Mouse (Mus musculus) neural tube, embryonic 11.5 days (tissue): ENCODE data around the gene Hoxa13. TPM values are rescaled to one million over a fixed set of nuclear protein-coding genes. Genes with fewer than 3 reads are reported as not detected.

Experiments
- ATAC-seq: fragments of 200-750 bp; cut with Nextera tagmentation; 2 replicates; pipeline ENCODE4 v1.8.0; 2017; ENCODE audit warnings: moderate number of reproducible peaks, mild to moderate bottlenecking, moderate TSS enrichment, moderate library complexity; ENCODE audit not compliant: insufficient read depth, low FRiP score, low TSS enrichment
- DNase-seq: peaks from one replicate; pipeline ENCODE4 v3.0.0-alpha.2; 2015; ENCODE audit warnings: low spot score
- H3K27ac ChIP-seq: fragments of 300-500 bp; sonication (generic); 2 replicates; pipeline ENCODE4 v1.5.1; 2014; ENCODE audit warnings: low read depth, mild to moderate bottlenecking, low read length
- H3K27me3 ChIP-seq: fragments of 300-500 bp; sonication (generic); 2 replicates; pipeline ENCODE4 v1.6.1; 2014; ENCODE audit warnings: mild to moderate bottlenecking, low read length, mixed read lengths; ENCODE audit not compliant: control insufficient read depth, insufficient read depth
- H3K36me3 ChIP-seq: fragments of 300-500 bp; sonication (generic); 2 replicates; pipeline ENCODE4 v1.6.1; 2014; ENCODE audit warnings: mild to moderate bottlenecking, low read length, moderate library complexity, mixed read lengths; ENCODE audit not compliant: control insufficient read depth, insufficient read depth
- H3K4me1 ChIP-seq: fragments of 300-500 bp; sonication (generic); 2 replicates; pipeline ENCODE4 v1.6.1; 2014; ENCODE audit warnings: low read length, mixed read lengths; ENCODE audit not compliant: control insufficient read depth, insufficient read depth
- H3K4me2 ChIP-seq: fragments of 300-500 bp; sonication (generic); 2 replicates; pipeline ENCODE4 v1.6.1; 2014; ENCODE audit warnings: low read depth, mild to moderate bottlenecking, moderate library complexity
- H3K4me3 ChIP-seq: fragments of 300-500 bp; sonication (generic); 2 replicates; pipeline ENCODE4 v1.5.1; 2014; ENCODE audit warnings: low read depth, low read length
- H3K9ac ChIP-seq: fragments of 300-500 bp; sonication (generic); 2 replicates; pipeline ENCODE4 v1.6.1; 2014; ENCODE audit warnings: mild to moderate bottlenecking, low read length
- H3K9me3 ChIP-seq: fragments of 300-500 bp; sonication (generic); 2 replicates; pipeline ENCODE4 v1.6.1; 2016; ENCODE audit warnings: low read length; ENCODE audit not compliant: control insufficient read depth
- WGBS: fragments of 180-500 bp; shearing (Covaris S2); extraction: QIAGEN DNeasy Blood & Tissue Kit; methylation state at CpG from one replicate; pipeline ENCODE4 v1.1.7; 2014; 5-methylcytosine and 5-hydroxymethylcytosine counted together
- polyA plus RNA-seq: library from polyadenylated mRNA; unstranded; fragments of >200 nt; fragmentation: Nextera tagmentation; extraction: Ambion mirVana; gene quantifications from 2 replicates; pipeline ENCODE4 v1.2.1, GENCODE M21; 2014

Gene Hoxa13
- polyA plus RNA-seq, 1 experiment from 2014 or later = 0.11 TPM

DNA sequence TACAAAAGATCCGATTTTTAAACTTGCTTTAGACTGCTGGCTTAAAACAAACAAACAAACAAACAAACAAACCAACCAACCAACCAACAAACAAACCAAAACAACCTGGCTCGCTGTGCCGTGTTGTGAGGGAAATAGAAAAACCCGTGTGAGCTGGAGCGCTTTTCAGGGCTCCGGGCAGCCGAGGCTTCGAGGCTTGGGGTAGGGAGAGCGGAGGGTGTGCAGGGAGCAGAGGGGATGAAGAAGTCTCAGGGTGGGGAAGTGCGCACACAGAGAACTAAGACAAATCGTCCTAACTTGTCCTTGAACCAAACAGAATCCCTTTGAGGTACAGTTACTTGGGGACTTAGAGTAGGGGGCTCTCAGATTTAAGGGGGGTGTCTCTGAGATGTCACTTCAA lies 13.9 kb upstream of the Hoxa13 start:
- no peaks in the 10 kb centered on the region for H3K4me1 ChIP-seq
- no peaks in the 10 kb centered on the region for H3K9me3 ChIP-seq
- DNase-seq (no peak), ATAC-seq (no peak)
- 2% methylated on average over 11 of the region's 11 CpGs for WGBS
- no peak overlapping the region for H3K4me3 ChIP-seq
- peaks cover 88% of the 10 kb centered on the region for H3K27me3 ChIP-seq
- no peak overlapping the region for H3K4me2 ChIP-seq
- no peaks in the 10 kb centered on the region for H3K36me3 ChIP-seq
- no peak overlapping the region for H3K9ac ChIP-seq
- H3K27ac ChIP-seq = no peak overlapping the region

DNA sequence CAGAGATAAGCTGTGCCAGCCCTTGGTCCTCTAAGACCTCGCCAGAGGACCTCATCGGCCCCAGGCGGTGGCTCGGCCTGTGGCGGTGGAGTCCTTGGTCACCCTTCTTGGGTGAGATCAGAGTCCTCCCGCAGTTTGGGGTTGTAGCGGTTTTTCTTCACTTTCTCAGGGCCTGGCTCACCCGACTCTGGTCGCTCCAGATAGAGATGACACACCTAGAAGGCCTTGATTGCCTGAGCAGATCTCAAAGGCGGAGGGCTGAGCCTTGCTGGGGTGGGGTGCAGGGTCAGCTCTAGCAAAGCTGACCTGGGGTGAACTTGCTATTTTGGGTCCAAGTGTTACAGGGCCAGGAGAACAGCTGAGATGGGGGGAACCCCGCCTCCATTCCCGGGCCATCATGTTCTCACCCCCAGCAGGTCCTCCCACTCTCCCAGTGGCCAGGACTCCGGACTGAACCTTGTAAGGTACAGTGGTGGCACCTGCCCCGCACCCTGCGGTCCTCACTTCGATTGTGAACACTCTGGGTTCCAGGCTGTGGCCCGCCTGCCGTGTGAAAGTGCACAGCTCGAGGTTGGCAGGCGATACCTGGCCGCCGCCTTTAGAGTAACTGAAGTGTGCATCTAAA lies 13.1 kb upstream of the Hoxa13 start:
- Histone ChIP-seq H3K27me3 (peaks cover 94% of the 10 kb centered on the region), H3K4me3 (no peak overlapping the region), H3K36me3 (no peaks in the 10 kb centered on the region), H3K4me1 (no peaks in the 10 kb centered on the region), H3K4me2 (no peak overlapping the region), H3K27ac (no peak overlapping the region), H3K9me3 (no peaks in the 10 kb centered on the region), H3K9ac (no peak overlapping the region)
- WGBS = 1% methylated on average over 22 of the region's 22 CpGs
- peak; percentile 34 for DNase-seq
- ATAC-seq = no peak

DNA sequence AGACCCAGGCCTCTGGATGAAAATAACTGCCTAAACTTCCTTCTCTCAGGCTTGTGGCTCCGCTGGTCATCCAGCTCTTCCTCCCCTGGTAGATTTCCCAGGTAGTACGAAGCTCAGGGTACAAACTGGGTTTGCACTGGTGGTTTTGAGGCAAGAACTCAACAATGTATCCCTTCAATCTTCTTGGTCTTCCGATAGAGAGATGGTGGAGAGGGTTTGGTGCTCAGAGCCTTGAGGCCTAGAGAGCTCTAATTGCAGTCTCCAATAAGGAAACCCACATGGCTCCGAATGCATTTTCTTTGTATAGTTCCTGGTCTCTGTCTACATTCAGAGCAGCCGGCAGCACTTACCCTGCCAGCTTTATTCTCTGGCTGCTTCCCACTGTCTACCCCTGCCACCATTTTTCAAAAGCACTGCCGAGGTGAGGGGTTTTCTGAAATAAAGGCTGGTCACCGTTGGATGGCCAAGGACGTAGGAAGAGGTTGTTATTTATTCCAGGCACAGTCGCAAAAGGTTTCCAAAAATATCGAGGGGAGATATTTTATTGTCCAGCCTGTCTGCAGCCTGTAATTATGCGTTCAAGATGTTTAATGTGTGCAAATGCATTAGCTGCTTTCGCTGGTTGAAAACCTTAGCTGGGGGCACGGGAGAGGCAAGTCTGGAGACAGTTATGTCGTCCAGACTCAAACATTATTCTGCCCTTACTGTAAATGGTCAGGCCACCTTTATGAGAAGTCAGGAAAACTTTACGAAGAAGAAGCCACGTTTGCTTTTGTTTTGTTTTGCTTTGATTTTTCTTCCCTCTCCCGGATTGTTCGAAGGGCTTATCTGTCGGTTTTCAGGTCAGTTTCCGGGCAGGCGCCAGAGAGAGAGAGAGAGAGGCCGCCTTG lies 12.3 kb upstream of the Hoxa13 start:
- Histone ChIP-seq H3K4me1 (no peaks in the 10 kb centered on the region), H3K9ac (no peak overlapping the region), H3K4me3 (no peak overlapping the region), H3K27me3 (peaks cover 99% of the 10 kb centered on the region), H3K36me3 (no peaks in the 10 kb centered on the region), H3K27ac (no peak overlapping the region), H3K9me3 (no peaks in the 10 kb centered on the region), H3K4me2 (no peak overlapping the region)
- 2% methylated on average over 21 of the region's 22 CpGs for WGBS
- ATAC-seq (no peak), DNase-seq (peak; percentile 35)

DNA sequence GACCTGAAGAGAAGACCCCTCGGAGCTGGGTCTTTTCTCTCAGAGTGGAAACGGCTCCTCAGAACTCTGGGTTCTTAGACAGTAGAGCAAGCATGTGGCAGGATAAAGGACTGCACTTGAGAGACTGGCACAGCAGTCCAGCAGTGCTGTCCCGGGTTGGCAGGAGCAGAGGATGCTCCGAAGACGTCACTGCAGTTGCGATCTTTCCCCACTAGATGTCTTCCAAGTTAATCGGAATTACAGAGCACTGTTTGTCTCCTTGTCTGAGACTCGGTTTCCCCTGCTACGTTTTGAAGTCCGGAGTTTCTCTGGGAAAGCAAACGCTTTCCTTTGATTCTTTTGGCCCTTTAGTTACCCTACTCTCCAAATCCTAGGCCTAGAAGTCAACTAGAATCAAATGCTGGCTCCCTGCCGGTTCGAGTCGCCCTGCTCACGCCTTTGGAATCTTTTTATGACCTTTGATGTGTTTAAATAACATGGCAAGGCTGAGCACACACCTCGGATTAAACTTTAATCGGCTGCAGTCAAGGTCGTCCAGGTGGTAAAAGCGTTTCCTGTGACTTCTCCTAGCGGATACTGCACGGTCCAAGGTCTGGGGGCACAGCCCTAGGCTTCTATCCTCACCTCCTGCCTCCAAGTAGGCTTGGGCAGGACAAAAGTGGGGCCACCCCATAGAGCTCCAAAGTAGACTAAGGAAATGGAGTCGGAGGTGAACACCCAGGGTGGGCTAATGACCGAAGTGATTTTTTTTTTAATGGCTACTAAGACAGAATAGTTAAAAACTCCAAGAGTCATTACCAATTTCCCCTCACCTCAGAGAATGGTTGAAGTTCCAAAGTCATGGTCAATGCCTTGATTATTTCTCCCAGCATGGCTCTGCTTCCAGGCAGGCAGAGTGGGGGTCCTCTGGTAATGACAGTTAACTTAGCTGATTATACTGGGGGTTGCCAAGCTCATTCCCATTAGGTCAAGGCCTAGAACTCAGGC lies 10.1 kb upstream of the Hoxa13 start:
- H3K36me3 ChIP-seq = no peaks in the 10 kb centered on the region
- no peak overlapping the region for H3K4me2 ChIP-seq
- no peaks in the 10 kb centered on the region for H3K4me1 ChIP-seq
- ATAC-seq = no peak
- peaks cover 96% of the 10 kb centered on the region for H3K27me3 ChIP-seq
- peak; percentile 72 for DNase-seq
- no peak overlapping the region for H3K4me3 ChIP-seq
- 2% methylated on average over 23 of the region's 23 CpGs for WGBS
- no peak overlapping the region for H3K9ac ChIP-seq
- no peaks in the 10 kb centered on the region for H3K9me3 ChIP-seq
- H3K27ac ChIP-seq = no peak overlapping the region

DNA sequence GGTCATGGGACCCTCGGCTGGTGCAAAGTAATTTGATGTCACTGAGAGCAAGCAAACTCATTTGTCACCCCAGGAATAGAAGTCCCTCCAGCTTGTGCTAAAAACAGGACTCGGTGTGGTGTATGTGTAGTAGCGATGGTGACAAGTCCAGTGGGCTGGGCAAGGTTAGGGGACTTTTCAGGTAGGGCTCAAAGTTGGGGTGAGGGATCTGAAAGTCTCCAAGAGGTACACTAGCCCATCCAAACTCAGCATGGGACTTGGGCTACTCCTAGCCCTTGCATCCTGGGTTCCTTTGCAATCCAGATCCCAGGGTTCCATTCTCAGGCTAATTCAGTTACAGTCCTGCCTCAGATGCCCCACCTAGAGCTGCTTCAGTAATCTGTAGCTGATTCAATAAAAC lies 8.1 kb upstream of the Hoxa13 start:
- DNase-seq = no peak
- ATAC-seq = no peak

DNA sequence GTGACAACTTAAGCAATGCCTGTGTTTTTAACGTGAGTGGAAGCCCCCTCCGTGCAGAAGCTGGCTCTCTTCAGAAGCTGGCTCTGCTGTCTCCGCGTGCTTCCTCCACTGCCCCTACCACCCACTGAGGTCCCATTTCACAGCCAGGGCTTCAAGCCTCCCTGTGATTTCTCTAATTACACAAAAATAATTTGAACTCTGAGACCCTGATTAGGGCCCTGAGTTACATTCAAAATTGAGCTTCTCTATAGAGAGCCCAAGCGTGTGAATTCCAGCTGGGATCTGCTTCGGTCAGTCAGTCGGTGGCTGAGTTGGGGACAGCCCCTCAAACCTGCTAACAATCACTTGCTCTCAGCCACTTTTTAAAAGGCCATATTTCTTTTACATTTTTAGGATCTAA lies 7.7 kb upstream of the Hoxa13 start:
- under 1% methylated on average over 7 of the region's 7 CpGs for WGBS
- H3K9ac ChIP-seq = no peak overlapping the region
- DNase-seq (no peak), ATAC-seq (no peak)
- H3K9me3 ChIP-seq = no peaks in the 10 kb centered on the region
- no peak overlapping the region for H3K4me3 ChIP-seq
- no peaks in the 10 kb centered on the region for H3K36me3 ChIP-seq
- no peak overlapping the region for H3K4me2 ChIP-seq
- H3K27ac ChIP-seq = no peak overlapping the region
- H3K4me1 ChIP-seq = no peaks in the 10 kb centered on the region
- H3K27me3 ChIP-seq = peaks cover 96% of the 10 kb centered on the region

More for the DNA sequence above, 8.1 kb upstream of the Hoxa13 start:
- no peaks in the 10 kb centered on the region for H3K4me1 ChIP-seq
- 4% methylated on average over 3 of the region's 3 CpGs for WGBS
- no peak overlapping the region for H3K4me3 ChIP-seq
- no peak overlapping the region for H3K4me2 ChIP-seq
- no peaks in the 10 kb centered on the region for H3K36me3 ChIP-seq
- no peaks in the 10 kb centered on the region for H3K9me3 ChIP-seq
- H3K9ac ChIP-seq = no peak overlapping the region
- peaks cover 96% of the 10 kb centered on the region for H3K27me3 ChIP-seq
- no peak overlapping the region for H3K27ac ChIP-seq

DNA sequence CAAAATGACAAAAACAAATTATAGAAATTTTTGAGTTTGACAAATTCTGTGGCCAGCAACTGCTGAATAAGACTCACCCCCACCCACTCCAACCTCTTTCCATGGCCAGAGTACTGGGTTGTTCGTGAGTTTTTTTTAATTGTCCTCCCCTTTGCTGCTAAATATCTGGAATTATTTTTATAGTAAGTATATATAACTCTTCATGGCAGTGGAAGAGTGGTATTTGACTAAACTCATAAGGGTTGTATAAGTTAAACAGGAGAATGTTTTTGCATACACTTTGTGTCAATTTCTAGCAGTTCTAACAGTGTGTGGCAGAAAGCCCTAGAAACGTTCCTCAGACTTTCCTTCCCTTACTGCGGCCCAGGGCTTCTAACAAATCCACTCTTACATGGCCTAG lies 7.0 kb upstream of the Hoxa13 start:
- ATAC-seq = no peak
- Histone ChIP-seq H3K9ac (no peak overlapping the region), H3K27ac (no peak overlapping the region), H3K27me3 (peaks cover 96% of the 10 kb centered on the region), H3K36me3 (no peaks in the 10 kb centered on the region), H3K4me3 (no peak overlapping the region), H3K9me3 (no peaks in the 10 kb centered on the region), H3K4me1 (no peaks in the 10 kb centered on the region), H3K4me2 (no peak overlapping the region)
- WGBS = 4% methylated on average over 3 of the region's 3 CpGs
- no peak for DNase-seq

DNA sequence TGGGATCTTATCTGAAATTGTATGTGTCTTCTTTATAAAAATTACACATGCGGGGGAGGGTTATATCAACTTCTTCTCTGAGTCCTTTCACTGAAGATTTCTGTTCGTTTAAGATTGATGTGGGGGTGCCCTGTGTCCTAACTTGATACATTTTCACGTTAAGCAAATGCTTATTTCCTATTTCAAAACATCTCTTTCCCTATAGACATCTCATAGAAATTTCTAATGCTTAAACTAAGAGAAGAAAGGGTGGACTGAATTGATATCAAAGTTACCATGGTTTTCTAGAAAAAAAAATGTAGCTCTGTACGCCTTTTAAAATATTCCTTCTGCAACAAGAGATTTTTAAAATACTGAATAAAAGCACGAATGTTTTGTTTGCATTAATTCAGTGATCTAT lies 6.5 kb upstream of the Hoxa13 start:
- no peaks in the 10 kb centered on the region for H3K4me1 ChIP-seq
- no peaks in the 10 kb centered on the region for H3K36me3 ChIP-seq
- H3K9me3 ChIP-seq = no peaks in the 10 kb centered on the region
- H3K27me3 ChIP-seq = peaks cover 96% of the 10 kb centered on the region
- H3K27ac ChIP-seq = no peak overlapping the region
- H3K9ac ChIP-seq = no peak overlapping the region
- no peak overlapping the region for H3K4me2 ChIP-seq
- WGBS = 13% methylated on average over 5 of the region's 5 CpGs
- DNase-seq (no peak), ATAC-seq (no peak)
- no peak overlapping the region for H3K4me3 ChIP-seq
